Mouse (Mus musculus) liver, adult 2 months (tissue): ENCODE data around the gene Slc22a15.

Experiments used
- CTCF ChIP-seq: fragments of 200-500 bp; IDR thresholded peaks from 2 replicates; pipeline ENCODE4 v1.5.1; 2011; ENCODE audit warnings: low read depth, low read length, control low read depth
- POLR2A ChIP-seq: fragments of 200-500 bp; IDR thresholded peaks from 2 replicates; pipeline ENCODE4 v1.6.1; 2011; ENCODE audit warnings: low read length, control low read depth; ENCODE audit not compliant: insufficient read depth; ENCODE audit errors: extremely low read depth

- no peak for TF ChIP-seq POLR2A
- peak; percentile 53 for TF ChIP-seq CTCF
Observed at GRCm38 (mm10) chr3:101822052-101822451, 102.2 kb downstream of the Slc22a15 start.
